Mouse (Mus musculus) heart, postnatal 0 days (tissue): ENCODE measurements around the gene Sema3e.

Experiments used
- CTCF ChIP-seq: IDR thresholded peaks from 2 replicates; pipeline ENCODE4 v1.5.1; 2016; ENCODE audit warnings: antibody characterized with exemption, control low read depth, low read depth
- EP300 ChIP-seq: IDR thresholded peaks from 2 replicates; pipeline ENCODE4 v1.6.1; 2016; ENCODE audit warnings: antibody characterized with exemption, low read depth

DNA sequence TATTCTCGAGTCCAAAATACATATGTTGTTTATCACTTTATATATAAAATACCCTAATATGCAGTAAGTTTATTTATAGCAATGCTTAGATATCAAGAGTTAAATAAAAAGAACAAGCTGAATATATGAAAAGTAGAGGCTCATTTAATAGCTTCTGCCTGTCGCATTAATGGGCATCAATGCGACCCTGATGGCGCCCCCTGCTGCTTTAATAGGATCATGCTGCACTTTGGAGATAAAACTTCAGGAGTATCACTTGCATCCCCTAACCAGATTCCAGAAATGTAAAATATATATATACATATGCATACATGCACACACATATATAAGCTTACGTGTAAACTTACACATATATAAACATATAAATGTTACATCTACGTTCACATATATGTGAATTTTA, 199.4 kb downstream of the Sema3e start:
- TF ChIP-seq CTCF = no peak
- no peak for TF ChIP-seq EP300
